Mouse (Mus musculus) ES-E14 (cell line): ENCODE data around the gene Ilk. TPM values are rescaled to one million over a fixed set of nuclear protein-coding genes. Genes with fewer than 3 reads are reported as not detected.
"Not testable (repeated sequence)": the region's sequence is repeated elsewhere in the genome, so short reads cannot be mapped to it uniquely, and the experiment has no call there.

ENCODE experiments used
- DNase-seq: peaks from one replicate; pipeline ENCODE4 v3.0.0-alpha.2; 2013; ENCODE audit warnings: low read depth, low spot score
- H3K27ac ChIP-seq: 2 replicates; pipeline ENCODE4 v1.5.1; 2012; ENCODE audit warnings: low read depth, mild to moderate bottlenecking, low read length, moderate library complexity, mixed read lengths; ENCODE audit not compliant: poor library complexity, insufficient read depth, severe bottlenecking
- H3K36me3 ChIP-seq: 2 replicates; pipeline ENCODE4 v1.6.1; 2012; ENCODE audit warnings: mild to moderate bottlenecking, low read length, moderate library complexity, mixed read lengths; ENCODE audit not compliant: control insufficient read depth, poor library complexity, insufficient read depth, severe bottlenecking
- H3K4me1 ChIP-seq, 2 experiments: fragments of 150-350 bp in 1 of 2; sonication (generic) in 1 of 2; 2 replicates each; pipeline ENCODE4 v1.6.1; 2012; ENCODE audit warnings: low read length in 2 of 2, mild to moderate bottlenecking in 1 of 2, mixed read lengths in 1 of 2; ENCODE audit not compliant: control insufficient read depth in 2 of 2, insufficient read depth in 2 of 2, poor library complexity in 1 of 2
- H3K4me3 ChIP-seq, 2 experiments: fragments of 150-350 bp in 1 of 2; sonication (generic) in 1 of 2; 2 replicates each; pipeline ENCODE4 v1.5.1; 2012; ENCODE audit warnings: low read length in 2 of 2, low read depth in 1 of 2, mild to moderate bottlenecking in 1 of 2, mixed read lengths in 1 of 2; ENCODE audit not compliant: insufficient read depth in 1 of 2, poor library complexity in 1 of 2, severe bottlenecking in 1 of 2
- H3K9ac ChIP-seq: 2 replicates; pipeline ENCODE4 v1.6.1; 2012; ENCODE audit warnings: low read depth, mild to moderate bottlenecking, low read length, mixed read lengths; ENCODE audit not compliant: poor library complexity, insufficient read depth, severe bottlenecking
- H3K9me3 ChIP-seq: fragments of 150-350 bp; sonication (generic); 2 replicates; pipeline ENCODE4 v1.6.1; 2012; ENCODE audit warnings: low read depth, mild to moderate bottlenecking, low read length; ENCODE audit not compliant: control insufficient read depth, insufficient read depth
- CHD2 ChIP-seq: IDR thresholded peaks from 2 replicates; pipeline ENCODE4 v1.6.1; 2014; ENCODE audit warnings: mild to moderate bottlenecking, low read depth, low read length, inconsistent platforms
- HCFC1 ChIP-seq: IDR thresholded peaks from 2 replicates; pipeline ENCODE4 v1.6.1; 2012; ENCODE audit warnings: low read length, inconsistent platforms, borderline replicate concordance; ENCODE audit not compliant: insufficient read depth
- MAFK ChIP-seq: IDR thresholded peaks from 2 replicates; pipeline ENCODE4 v1.6.1; 2014; ENCODE audit warnings: mild to moderate bottlenecking, low read depth, low read length, inconsistent platforms; ENCODE audit not compliant: insufficient read depth
- ZC3H11A ChIP-seq: IDR thresholded peaks from 2 replicates; pipeline ENCODE4 v1.6.1; 2012; ENCODE audit warnings: low read depth, mild to moderate bottlenecking, inconsistent platforms, low read length, borderline replicate concordance
- ZNF384 ChIP-seq: IDR thresholded peaks from 2 replicates; pipeline ENCODE4 v1.6.1; 2012; ENCODE audit warnings: low read depth, low read length, inconsistent platforms
- in situ Hi-C, 2 experiments: fragments of 600-800 bp; cut with MboI; formaldehyde crosslinking; loops; one replicate each; pipeline ENCODE4 v1.15.1; 2025; ENCODE audit warnings: low sequenced_read_pairs in 2 of 2, inconsistent platforms in 1 of 2; ENCODE audit not compliant: unreplicated experiment in 2 of 2
- total RNA-seq: library from RNA; depleted of rRNA; stranded (reverse); fragments of 300-350 nt; gene quantifications from 2 replicates; pipeline ENCODE4 v1.2.3, GENCODE M21; 2012

Gene Ilk
- total RNA-seq, 1 experiment, result 61.4 TPM

GRCm38 (mm10) chr7:105728701-105729428 lies 7.5 kb upstream of the Ilk start:
- Histone ChIP-seq H3K27ac (no peak overlapping the region), H3K9me3 (no peaks in the 10 kb centered on the region), H3K36me3 (peaks cover 15% of the 10 kb centered on the region), H3K4me1 (no peaks in the 10 kb centered on the region), H3K9ac (no peak overlapping the region), H3K4me3 (no peak overlapping the region)
- TF ChIP-seq ZNF384 (no peak), ZC3H11A (no peak), MAFK (no peak), CHD2 (no peak), HCFC1 (no peak)
- in situ Hi-C loops, result no loop called here
- DNase-seq, result no peak

DNA sequence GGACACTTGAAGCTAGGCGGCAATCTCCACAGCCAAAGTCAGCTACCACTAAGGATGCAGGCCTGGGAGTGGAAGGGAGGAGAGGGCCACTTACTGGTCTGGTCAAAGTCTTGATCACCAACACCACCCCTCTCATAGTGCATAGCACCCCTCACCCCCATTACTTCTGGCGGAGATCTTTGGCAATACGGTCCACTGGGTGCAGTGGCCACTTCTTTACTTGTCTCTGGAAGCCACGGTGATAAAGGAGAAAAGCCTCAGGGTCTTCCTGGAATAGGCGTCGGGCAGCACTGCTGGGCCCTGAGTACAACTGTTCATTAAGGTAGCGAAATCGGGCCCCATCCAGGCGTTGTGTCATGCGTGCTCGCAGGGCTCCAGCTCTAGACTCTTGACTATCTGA lies 2.6 kb upstream of the Ilk start:
- H3K9ac ChIP-seq, result no peak overlapping the region
- no peak overlapping the region for H3K4me3 ChIP-seq
- H3K9me3 ChIP-seq, result no peaks in the 10 kb centered on the region
- no peak for DNase-seq
- in situ Hi-C loops, result no loop called here
- TF ChIP-seq HCFC1, result no peak
- H3K4me1 ChIP-seq, result peaks cover 0 to 2% of the 10 kb centered on the region in 2 experiments; a peak in 1 of 4 replicates
- no peak overlapping the region for H3K27ac ChIP-seq
- peaks cover 24% of the 10 kb centered on the region for H3K36me3 ChIP-seq

DNA sequence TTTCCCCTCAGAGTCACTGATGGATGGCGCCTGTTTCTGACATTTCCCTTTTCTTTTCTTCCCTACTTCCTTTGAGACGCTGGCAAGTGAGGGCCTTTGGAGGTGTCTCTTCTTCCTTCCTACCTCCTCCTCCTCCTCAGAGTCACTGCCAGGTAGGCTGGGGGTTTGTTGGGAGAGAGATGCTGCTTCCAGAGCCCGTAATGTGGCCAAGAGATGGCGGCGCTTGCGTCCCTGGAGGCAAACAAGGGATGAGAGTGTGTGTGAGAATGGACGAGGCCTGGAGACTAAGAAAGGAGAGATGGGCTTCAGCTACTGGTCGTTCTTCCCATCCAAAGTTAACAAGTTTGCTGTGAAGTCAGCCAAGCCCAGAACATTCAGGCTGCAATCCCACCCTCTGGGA lies 1.6 kb upstream of the Ilk start:
- no peaks in the 10 kb centered on the region for H3K9me3 ChIP-seq
- H3K36me3 ChIP-seq, result peaks cover 24% of the 10 kb centered on the region
- no peak overlapping the region for H3K9ac ChIP-seq
- H3K4me3 ChIP-seq, result no peak overlapping the region
- H3K27ac ChIP-seq, result no peak overlapping the region
- in situ Hi-C loops, result no loop called here
- no peak for DNase-seq
- TF ChIP-seq CHD2 (no peak), ZNF384 (no peak), HCFC1 (no peak), ZC3H11A (no peak), MAFK (no peak)
- H3K4me1 ChIP-seq, result peaks cover 2% of the 10 kb centered on the region in 2 experiments; a peak in 2 of 4 replicates

- H3K9me3 ChIP-seq, H3K4me1 ChIP-seq, H3K27ac ChIP-seq, in situ Hi-C loops, DNase-seq: not testable (repeated sequence)
- H3K4me3 ChIP-seq, result peak overlapping the region; percentile 79 to 81
- peaks cover 26% of the 10 kb centered on the region for H3K36me3 ChIP-seq
- 0 out of 2 replicates have a peak, but pooled peaks have one; percentile 20 for TF ChIP-seq ZNF384
- H3K9ac ChIP-seq, result peak overlapping the region; percentile 86
These were observed 928 bp upstream of the Ilk start for GRCm38 (mm10) chr7:105735464-105735863.

DNA sequence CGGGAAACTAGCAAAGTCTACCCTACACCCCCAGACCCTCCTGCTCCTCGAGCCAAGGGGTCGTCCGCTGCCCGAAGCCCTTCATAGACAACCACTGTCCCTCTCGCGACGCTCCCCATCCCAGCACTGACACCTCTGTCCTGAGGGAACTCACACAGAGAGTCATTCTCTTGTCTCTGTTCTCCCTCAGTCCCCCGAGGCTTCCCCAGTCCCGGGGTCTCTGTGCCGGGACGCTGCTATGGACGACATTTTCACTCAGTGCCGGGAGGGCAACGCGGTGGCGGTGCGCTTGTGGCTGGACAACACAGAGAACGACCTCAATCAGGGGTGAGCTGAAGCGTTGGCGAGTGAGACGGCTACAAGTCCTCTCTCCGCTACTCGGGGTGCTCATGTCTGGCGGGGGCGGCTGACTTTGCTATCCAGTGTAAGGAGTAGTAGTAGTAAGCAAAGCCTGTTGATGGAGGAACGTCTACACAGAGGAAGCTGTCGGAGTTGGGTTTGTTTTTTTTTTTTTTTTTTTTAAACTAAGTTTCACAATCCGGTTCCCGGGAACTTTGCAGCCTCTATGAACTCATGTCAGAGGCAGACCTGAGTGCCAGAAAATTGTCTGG lies 624 bp downstream of the Ilk start, which contains the start of gene Rrp8:
Rrp8 (minus strand) TSS at position 475 of the 611 bp plus-strand sequence.
- peak within 1 kb of the TSS; percentile 79 to 81 for H3K4me3 ChIP-seq
- peaks cover 2% of the 10 kb centered on the region in 2 experiments; a peak in 2 of 4 replicates for H3K4me1 ChIP-seq
- H3K9ac ChIP-seq, result peak within 1 kb of the TSS; percentile 86
- H3K9me3 ChIP-seq, result no peaks in the 10 kb centered on the region
- H3K36me3 ChIP-seq, result peaks cover 37% of the 10 kb centered on the region
- in situ Hi-C loops, result no loop called here
- no peak for DNase-seq
- TF ChIP-seq MAFK (no peak), ZNF384 (peak; percentile 41; the same call in 1 of the 2 replicates)
- no peak within 1 kb of the TSS for H3K27ac ChIP-seq
